Mouse (Mus musculus): ENCODE measurements around the gene Ccdc88c. TPM values are rescaled to one million over a fixed set of nuclear protein-coding genes. Genes with fewer than 3 reads are reported as not detected.
A peak's percentile ranks its signal among the peaks of the same experiment; 100 is the strongest.

Gene Ccdc88c
- polyA plus RNA-seq, 1 experiment from 2014 or later = 13.3 TPM

DNA sequence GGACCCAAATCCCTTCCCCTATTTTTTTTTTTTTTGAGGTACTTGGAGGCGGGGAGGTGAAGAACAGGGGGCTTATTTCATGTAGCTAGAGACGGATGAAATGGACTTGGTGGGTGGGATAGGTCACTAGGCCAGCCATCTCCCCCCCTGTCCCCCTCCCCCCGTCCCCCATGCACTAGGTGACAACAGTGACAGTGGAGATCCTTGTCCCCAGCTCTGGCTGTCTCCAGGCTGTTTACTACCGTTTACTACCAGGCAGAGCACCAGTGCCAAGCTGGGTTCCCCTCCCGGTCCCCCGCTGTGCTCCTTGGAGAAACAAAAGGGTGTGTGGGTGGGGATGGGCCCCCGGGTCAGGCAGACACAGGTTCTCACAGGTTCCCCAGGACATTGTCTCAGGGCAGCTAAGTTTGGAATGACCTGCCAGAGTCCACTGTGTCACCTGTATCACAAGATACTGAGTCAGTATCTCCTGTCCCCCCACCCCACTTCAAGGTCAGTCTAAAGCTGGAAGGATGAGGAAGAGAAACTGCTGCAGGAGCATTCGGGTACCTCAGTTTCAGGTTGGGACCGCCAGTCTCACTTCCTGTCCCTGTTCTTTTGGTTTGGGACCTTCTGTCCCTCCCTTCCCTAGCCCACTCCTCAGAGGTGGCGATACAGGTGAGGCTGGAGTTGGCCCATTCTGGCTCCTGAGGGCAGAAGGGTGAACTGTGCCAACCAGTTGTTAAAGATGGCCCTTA, 120.4 kb downstream of the Ccdc88c start:
- peak overlapping the region; percentile 89 for H3K4me2 ChIP-seq (replicated peaks)
- H3K9ac ChIP-seq = peak overlapping the region; percentile 69
- no peak overlapping the region for H3K27ac ChIP-seq
- 21% methylated on average over 10 of the region's 10 CpGs for WGBS
- DNase-seq (ENCODE audit: low spot score) = no peak
- H3K4me1 ChIP-seq (replicated peaks; ENCODE audit: control insufficient read depth, insufficient read depth, low read length) = peaks cover 8% of the 10 kb centered on the region; the same call in 1 of the 2 replicates
- no peaks in the 10 kb centered on the region for H3K9me3 ChIP-seq (ENCODE audit: control insufficient read depth, low read length)
- peak overlapping the region; percentile 42 for H3K4me3 ChIP-seq (replicated peaks; ENCODE audit: low read length)
- peaks cover 4% of the 10 kb centered on the region; the same call in 1 of the 2 replicates for H3K27me3 ChIP-seq (ENCODE audit: control insufficient read depth, insufficient read depth, low read length)
- ATAC-seq (ENCODE audit: low FRiP score) = peak; percentile 39; the same call in 1 of the 2 replicates
- peaks cover 10% of the 10 kb centered on the region for H3K36me3 ChIP-seq (replicated peaks; ENCODE audit: control insufficient read depth, insufficient read depth)

DNA sequence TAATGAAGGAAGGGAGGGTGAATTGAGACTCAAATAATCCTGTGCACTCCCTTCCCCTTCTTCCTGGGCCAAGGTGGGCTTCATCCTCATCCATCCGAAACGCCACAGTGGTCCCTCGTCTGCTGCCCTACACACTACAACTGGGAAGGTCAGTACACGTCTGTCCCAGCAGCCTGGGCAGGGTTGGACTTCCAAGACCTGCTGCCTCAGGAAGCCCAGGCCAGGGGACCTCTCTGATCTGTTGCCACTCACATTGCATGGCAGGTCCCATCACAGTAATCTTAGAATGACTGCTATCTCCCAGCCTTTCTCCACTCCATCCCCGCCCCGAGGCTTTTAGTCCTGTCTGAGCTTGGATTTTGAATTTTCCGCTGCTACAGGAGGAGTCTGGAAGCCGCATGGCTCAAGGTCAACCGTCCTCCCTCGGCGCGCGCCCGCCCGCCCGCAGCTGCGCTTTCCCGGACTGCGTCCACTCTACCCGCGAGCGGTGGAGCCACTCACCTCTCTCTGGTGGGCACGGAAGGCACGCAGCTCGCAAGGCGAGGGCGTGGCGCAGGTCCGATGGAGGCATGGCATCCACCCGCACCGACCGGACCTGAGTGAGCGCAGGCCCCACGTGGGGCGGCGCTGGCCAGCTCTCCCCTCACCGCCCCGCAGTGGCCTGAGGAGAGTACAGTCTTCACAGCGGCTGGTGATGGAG, 121.1 kb downstream of the Ccdc88c start, which contains the start of gene Gpr68:
TSS of gene Gpr68 (minus strand) at position 601 of the 700 bp plus-strand sequence.
- H3K27me3 ChIP-seq (ENCODE audit: control insufficient read depth, insufficient read depth, low read length) = peaks cover 4% of the 10 kb centered on the region; the same call in 1 of the 2 replicates
- no peak within 1 kb of the TSS for H3K27ac ChIP-seq
- H3K36me3 ChIP-seq (replicated peaks; ENCODE audit: control insufficient read depth, insufficient read depth) = peaks cover 3% of the 10 kb centered on the region
- H3K9ac ChIP-seq = peak within 1 kb of the TSS; percentile 69
- 5% methylated on average over 39 of the region's 39 CpGs for WGBS
- peak within 1 kb of the TSS; percentile 89 for H3K4me2 ChIP-seq (replicated peaks)
- ATAC-seq (ENCODE audit: low FRiP score) (peak; percentile 80), DNase-seq (ENCODE audit: low spot score) (peak; percentile 33)
- H3K4me1 ChIP-seq (replicated peaks; ENCODE audit: control insufficient read depth, insufficient read depth, low read length) = peaks cover 8% of the 10 kb centered on the region; the same call in 1 of the 2 replicates
- H3K9me3 ChIP-seq (ENCODE audit: control insufficient read depth, low read length) = no peaks in the 10 kb centered on the region
- H3K4me3 ChIP-seq (replicated peaks; ENCODE audit: low read length) = peak within 1 kb of the TSS; percentile 42

DNA sequence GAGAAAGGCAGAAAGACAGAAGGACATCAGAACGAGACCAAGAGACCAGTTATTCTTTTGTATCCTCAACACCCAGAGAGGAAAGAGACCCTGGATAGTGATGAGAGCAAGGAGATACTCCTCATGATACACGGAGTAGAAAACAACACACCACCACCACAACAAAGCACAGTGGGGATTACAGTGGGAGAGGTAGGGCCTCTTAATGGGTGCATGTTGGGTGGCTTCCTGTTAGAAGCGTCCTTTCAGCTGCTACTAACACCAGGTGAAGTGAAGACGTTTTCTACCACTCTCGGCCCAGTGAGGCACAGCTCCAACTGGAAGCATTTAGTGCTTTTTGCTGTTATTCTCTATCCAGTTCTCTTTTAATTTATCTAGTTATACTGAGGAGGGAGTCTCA, 122.0 kb downstream of the Ccdc88c start:
- Histone ChIP-seq H3K27ac (no peak overlapping the region), H3K4me2 (replicated peaks) (no peak overlapping the region), H3K4me1 (replicated peaks; ENCODE audit: control insufficient read depth, insufficient read depth, low read length) (peaks cover 8% of the 10 kb centered on the region; the same call in 1 of the 2 replicates), H3K9ac (no peak overlapping the region), H3K27me3 (ENCODE audit: control insufficient read depth, insufficient read depth, low read length) (peaks cover 4% of the 10 kb centered on the region; the same call in 1 of the 2 replicates), H3K9me3 (ENCODE audit: control insufficient read depth, low read length) (no peaks in the 10 kb centered on the region), H3K4me3 (replicated peaks; ENCODE audit: low read length) (no peak overlapping the region), H3K36me3 (replicated peaks; ENCODE audit: control insufficient read depth, insufficient read depth) (no peaks in the 10 kb centered on the region; the same call in 1 of the 2 replicates)
- ATAC-seq (ENCODE audit: low FRiP score) (no peak), DNase-seq (ENCODE audit: low spot score) (no peak)
- 88% methylated on average over 5 of the region's 5 CpGs for WGBS

DNA sequence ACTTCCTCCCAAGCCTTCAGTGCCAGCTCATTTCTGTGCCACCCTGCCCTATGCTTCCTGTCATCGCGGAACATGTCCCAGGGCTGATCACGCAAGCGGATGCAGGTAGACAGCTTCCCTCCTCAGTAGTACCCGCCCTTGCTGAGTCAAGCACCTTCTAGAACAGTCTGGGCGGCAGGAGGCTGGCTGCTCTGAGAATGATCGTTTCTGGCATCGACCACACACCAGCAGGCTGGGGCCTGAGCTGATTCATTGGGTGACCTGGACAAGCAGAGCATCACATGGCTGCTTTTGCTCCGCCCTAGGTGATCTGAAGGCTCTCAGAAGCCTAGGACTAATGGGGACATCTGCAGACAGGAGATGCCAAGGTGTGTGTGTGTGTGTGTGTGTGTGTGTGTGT, 125.1 kb downstream of the Ccdc88c start:
- H3K9me3 ChIP-seq (ENCODE audit: control insufficient read depth, low read length) = no peaks in the 10 kb centered on the region
- 86% methylated on average over 9 of the region's 9 CpGs for whole genome bisulfite sequencing
- no peak for DNase-seq (ENCODE audit: low spot score)
- no peak overlapping the region for H3K9ac ChIP-seq
- H3K4me2 ChIP-seq (replicated peaks) = no peak overlapping the region
- peaks cover 25% of the 10 kb centered on the region for H3K27me3 ChIP-seq (ENCODE audit: control insufficient read depth, insufficient read depth, low read length)
- no peak overlapping the region for H3K4me3 ChIP-seq (replicated peaks; ENCODE audit: low read length)
- ATAC-seq (ENCODE audit: low FRiP score) = no peak
- H3K36me3 ChIP-seq (replicated peaks; ENCODE audit: control insufficient read depth, insufficient read depth) = no peaks in the 10 kb centered on the region
- peaks cover 16% of the 10 kb centered on the region for H3K4me1 ChIP-seq (replicated peaks; ENCODE audit: control insufficient read depth, insufficient read depth, low read length)
- no peak overlapping the region for H3K27ac ChIP-seq

DNA sequence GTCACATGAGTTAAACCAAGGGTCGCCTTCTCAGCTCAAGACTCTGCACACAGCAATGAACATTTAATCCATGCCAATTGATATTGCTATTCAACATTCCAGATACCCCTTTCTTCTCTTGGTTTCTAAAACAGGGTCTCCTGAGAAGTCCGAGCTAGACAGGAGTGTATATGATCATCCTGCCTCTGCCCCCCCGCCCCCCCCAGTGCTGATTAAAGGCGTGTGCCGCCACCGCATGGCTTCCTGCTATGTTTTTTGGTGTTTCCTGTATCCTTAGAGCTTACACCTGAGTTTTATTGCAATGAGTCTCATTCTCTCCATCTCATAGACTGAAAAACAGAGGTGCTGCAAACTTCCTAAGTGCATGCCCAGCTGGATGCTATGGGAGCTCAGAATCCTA, 127.5 kb downstream of the Ccdc88c start:
- no peaks in the 10 kb centered on the region for H3K36me3 ChIP-seq (replicated peaks; ENCODE audit: control insufficient read depth, insufficient read depth)
- H3K4me3 ChIP-seq (replicated peaks; ENCODE audit: low read length) = no peak overlapping the region
- H3K27me3 ChIP-seq (ENCODE audit: control insufficient read depth, insufficient read depth, low read length) = peaks cover 36% of the 10 kb centered on the region
- H3K4me2 ChIP-seq (replicated peaks) = no peak overlapping the region
- no peak overlapping the region for H3K27ac ChIP-seq
- no peak overlapping the region for H3K9ac ChIP-seq
- WGBS = 75% methylated on average over 6 of the region's 6 CpGs
- no peaks in the 10 kb centered on the region for H3K9me3 ChIP-seq (ENCODE audit: control insufficient read depth, low read length)
- H3K4me1 ChIP-seq (replicated peaks; ENCODE audit: control insufficient read depth, insufficient read depth, low read length) = peaks cover 20% of the 10 kb centered on the region
- ATAC-seq (ENCODE audit: low FRiP score) (no peak), DNase-seq (ENCODE audit: low spot score) (no peak)

DNA sequence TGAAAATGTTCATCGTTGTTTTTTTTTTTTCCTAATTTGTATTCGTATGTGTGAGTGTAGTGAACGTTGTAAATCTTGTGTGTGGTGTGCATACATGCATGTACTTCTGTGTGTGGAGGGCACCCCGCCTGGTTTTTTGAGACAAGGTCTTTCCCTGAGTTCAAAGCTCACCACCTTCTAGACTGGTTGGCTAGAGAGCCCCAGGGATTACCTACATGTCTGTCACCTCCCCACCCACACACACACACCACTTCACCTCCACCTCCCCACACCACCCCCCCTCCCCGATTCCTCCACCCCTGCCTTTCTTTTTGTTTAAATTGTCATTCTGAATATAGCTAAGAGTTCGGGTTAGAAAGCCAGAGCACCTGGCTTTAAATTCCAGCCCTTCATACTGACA, 128.0 kb downstream of the Ccdc88c start:
- no peak overlapping the region for H3K9ac ChIP-seq
- H3K4me3 ChIP-seq (replicated peaks; ENCODE audit: low read length) = no peak overlapping the region
- H3K9me3 ChIP-seq (ENCODE audit: control insufficient read depth, low read length) = no peaks in the 10 kb centered on the region
- no peaks in the 10 kb centered on the region for H3K36me3 ChIP-seq (replicated peaks; ENCODE audit: control insufficient read depth, insufficient read depth)
- 81% methylated on average over 6 of the region's 6 CpGs for WGBS
- no peak overlapping the region for H3K4me2 ChIP-seq (replicated peaks)
- H3K27ac ChIP-seq = no peak overlapping the region
- ATAC-seq (ENCODE audit: low FRiP score) (no peak), DNase-seq (ENCODE audit: low spot score) (no peak)
- peaks cover 21% of the 10 kb centered on the region for H3K4me1 ChIP-seq (replicated peaks; ENCODE audit: control insufficient read depth, insufficient read depth, low read length)
- H3K27me3 ChIP-seq (ENCODE audit: control insufficient read depth, insufficient read depth, low read length) = peaks cover 39% of the 10 kb centered on the region

DNA sequence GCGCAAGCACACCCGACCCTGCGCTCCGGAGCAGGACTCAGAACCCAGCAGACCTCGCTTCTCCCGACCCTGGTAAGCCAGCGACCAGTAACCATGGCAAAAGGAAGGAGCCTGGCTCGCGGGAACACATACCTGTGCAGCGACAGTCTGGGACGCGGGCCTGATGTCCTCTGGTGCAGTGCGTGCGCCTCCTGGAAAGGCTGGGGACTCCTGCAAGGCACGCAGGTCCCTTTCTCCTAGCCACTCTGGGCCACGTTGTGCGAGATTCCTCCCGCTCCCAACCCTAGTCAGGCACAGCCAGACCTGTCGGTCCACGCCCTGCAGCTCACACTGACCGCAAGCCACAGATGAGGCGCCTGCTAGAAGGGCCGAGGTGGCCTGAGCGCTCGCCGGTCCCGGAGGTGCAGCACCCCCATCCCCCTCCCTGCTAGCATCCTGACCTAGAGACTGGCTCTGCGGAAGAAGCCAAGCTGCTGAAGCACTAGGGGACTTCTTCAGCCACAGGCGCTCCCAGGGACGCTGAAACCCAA, 129.7 kb downstream of the Ccdc88c start:
- peak overlapping the region; percentile 45 for H3K4me3 ChIP-seq (replicated peaks; ENCODE audit: low read length)
- ATAC-seq (ENCODE audit: low FRiP score) (peak; percentile 51), DNase-seq (ENCODE audit: low spot score) (no peak)
- peak overlapping the region; percentile 63 for H3K9ac ChIP-seq
- H3K4me1 ChIP-seq (replicated peaks; ENCODE audit: control insufficient read depth, insufficient read depth, low read length) = peaks cover 29% of the 10 kb centered on the region
- H3K9me3 ChIP-seq (ENCODE audit: control insufficient read depth, low read length) = no peaks in the 10 kb centered on the region
- no peaks in the 10 kb centered on the region for H3K36me3 ChIP-seq (replicated peaks; ENCODE audit: control insufficient read depth, insufficient read depth)
- no peak overlapping the region for H3K27ac ChIP-seq
- WGBS = 1% methylated on average over 28 of the region's 30 CpGs
- H3K27me3 ChIP-seq (ENCODE audit: control insufficient read depth, insufficient read depth, low read length) = peaks cover 39% of the 10 kb centered on the region
- H3K4me2 ChIP-seq (replicated peaks) = peak overlapping the region; percentile 85

DNA sequence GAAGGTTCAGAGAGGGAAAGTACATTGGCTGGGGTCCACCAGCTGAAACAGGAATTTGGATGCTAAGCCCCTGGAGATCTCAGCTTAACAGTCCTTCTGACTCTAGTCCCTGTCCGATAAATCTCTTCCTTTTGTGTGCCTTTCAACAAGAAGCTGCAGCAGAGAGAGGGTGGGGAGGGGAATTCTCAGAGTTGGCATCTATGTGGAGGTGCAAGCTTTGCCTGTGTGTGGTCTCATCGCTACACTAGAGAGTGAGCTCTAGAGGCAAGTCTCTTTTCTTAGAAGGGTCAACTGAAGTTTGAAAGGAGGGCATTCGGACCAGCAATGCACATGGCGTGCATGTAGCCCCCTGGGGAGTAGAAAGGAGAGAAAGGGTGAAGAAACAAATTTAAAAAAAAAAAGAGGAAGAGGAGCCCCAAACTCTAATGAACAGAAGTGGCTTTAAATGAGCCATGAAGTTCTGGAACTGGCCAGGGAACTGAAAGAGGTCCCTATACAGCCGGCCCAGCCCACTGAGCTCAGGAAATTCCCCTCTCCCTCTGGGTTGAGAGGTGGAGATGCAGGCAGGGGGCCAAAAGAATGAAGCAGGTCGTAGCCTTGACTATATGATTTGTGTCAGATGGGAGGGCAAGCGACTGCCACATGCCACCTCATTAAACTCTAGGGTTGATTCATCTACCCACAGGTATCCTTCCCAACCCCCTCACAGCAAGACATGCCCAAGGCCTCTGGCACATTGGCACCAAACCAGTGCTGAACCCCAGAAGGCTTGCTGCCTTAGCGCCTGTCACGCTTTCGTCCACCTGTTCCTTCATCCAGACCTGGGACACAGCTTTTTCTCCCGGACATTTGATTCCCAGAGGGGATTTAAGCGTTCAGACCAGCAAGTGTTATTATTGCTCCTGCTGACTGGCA, 130.9 kb downstream of the Ccdc88c start:
- Histone ChIP-seq H3K36me3 (replicated peaks; ENCODE audit: control insufficient read depth, insufficient read depth) (no peaks in the 10 kb centered on the region), H3K4me3 (replicated peaks; ENCODE audit: low read length) (peak overlapping the region; percentile 45), H3K9me3 (ENCODE audit: control insufficient read depth, low read length) (no peaks in the 10 kb centered on the region), H3K27ac (no peak overlapping the region), H3K9ac (no peak overlapping the region), H3K4me2 (replicated peaks) (peak overlapping the region; percentile 85), H3K4me1 (replicated peaks; ENCODE audit: control insufficient read depth, insufficient read depth, low read length) (peaks cover 29% of the 10 kb centered on the region), H3K27me3 (ENCODE audit: control insufficient read depth, insufficient read depth, low read length) (peaks cover 39% of the 10 kb centered on the region)
- DNase-seq (ENCODE audit: low spot score) = no peak
- 18% methylated on average over 12 of the region's 12 CpGs for WGBS
- ATAC-seq (ENCODE audit: low FRiP score) = no peak
